Mouse (Mus musculus): Measurements from ENCODE around the gene Srsf10. TPM values are rescaled to one million over a fixed set of nuclear protein-coding genes. Genes with fewer than 3 reads are reported as not detected.

Srsf10 gene
- polyA plus RNA-seq, 1 experiment from 2014 or later: 228 TPM

- Histone ChIP-seq H3K36me3 (ENCODE audit: control insufficient read depth, insufficient read depth, low read length) (no peaks in the 10 kb centered on the region), H3K4me1 (ENCODE audit: control insufficient read depth, insufficient read depth, low read length) (peaks cover 9% of the 10 kb centered on the region), H3K9me3 (ENCODE audit: control insufficient read depth, low read length) (no peaks in the 10 kb centered on the region), H3K4me2 (ENCODE audit: low read depth, low read length) (no peak overlapping the region), H3K27me3 (ENCODE audit: control insufficient read depth, insufficient read depth, low read length) (no peaks in the 10 kb centered on the region), H3K4me3 (ENCODE audit: low read depth, low read length) (no peak overlapping the region), H3K27ac (ENCODE audit: low read depth, low read length) (no peak overlapping the region), H3K9ac (replicated peaks; ENCODE audit: low read depth, low read length) (no peak overlapping the region)
- no peak for ATAC-seq (ENCODE audit: low read depth)
- 87% methylated on average over 9 of the region's 9 CpGs for WGBS
These were observed 3.6 kb upstream of the Srsf10 start for GRCm38 (mm10) chr4:135851942-135852341.

GRCm38 (mm10) chr4:135853987-135854546 is 1.5 kb upstream of the Srsf10 start:
- Histone ChIP-seq H3K4me1 (ENCODE audit: control insufficient read depth, insufficient read depth, low read length) (peaks cover 23% of the 10 kb centered on the region), H3K27ac (ENCODE audit: low read depth, low read length) (0 out of 2 replicates have a peak overlapping the region, but pooled peaks have one; percentile 8), H3K9me3 (ENCODE audit: control insufficient read depth, low read length) (no peaks in the 10 kb centered on the region), H3K4me3 (ENCODE audit: low read depth, low read length) (no peak overlapping the region), H3K4me2 (ENCODE audit: low read depth, low read length) (no peak overlapping the region), H3K27me3 (ENCODE audit: control insufficient read depth, insufficient read depth, low read length) (no peaks in the 10 kb centered on the region), H3K36me3 (ENCODE audit: control insufficient read depth, insufficient read depth, low read length) (no peaks in the 10 kb centered on the region), H3K9ac (replicated peaks; ENCODE audit: low read depth, low read length) (no peak overlapping the region)
- 92% methylated on average over 14 of the region's 14 CpGs for WGBS
- no peak for ATAC-seq (ENCODE audit: low read depth)

- H3K4me1 ChIP-seq (ENCODE audit: control insufficient read depth, insufficient read depth, low read length): peaks cover 28% of the 10 kb centered on the region
- H3K27me3 ChIP-seq (ENCODE audit: control insufficient read depth, insufficient read depth, low read length): no peaks in the 10 kb centered on the region
- peak overlapping the region; percentile 68; the same call in 1 of the 2 replicates for H3K4me2 ChIP-seq (ENCODE audit: low read depth, low read length)
- no peak for ATAC-seq (ENCODE audit: low read depth)
- H3K9me3 ChIP-seq (ENCODE audit: control insufficient read depth, low read length): no peaks in the 10 kb centered on the region
- H3K36me3 ChIP-seq (ENCODE audit: control insufficient read depth, insufficient read depth, low read length): no peaks in the 10 kb centered on the region
- no peak overlapping the region for H3K4me3 ChIP-seq (ENCODE audit: low read depth, low read length)
- H3K27ac ChIP-seq (ENCODE audit: low read depth, low read length): peak overlapping the region; percentile 97
- H3K9ac ChIP-seq (replicated peaks; ENCODE audit: low read depth, low read length): no peak overlapping the region
- WGBS: 72% methylated on average over 11 of the region's 11 CpGs
These were observed 917 bp upstream of the Srsf10 start for GRCm38 (mm10) chr4:135854630-135855029.

GRCm38 (mm10) chr4:135855080-135855479 is 467 bp upstream of the Srsf10 start:
- Histone ChIP-seq H3K27me3 (ENCODE audit: control insufficient read depth, insufficient read depth, low read length) (no peaks in the 10 kb centered on the region), H3K36me3 (ENCODE audit: control insufficient read depth, insufficient read depth, low read length) (no peaks in the 10 kb centered on the region), H3K4me1 (ENCODE audit: control insufficient read depth, insufficient read depth, low read length) (peaks cover 30% of the 10 kb centered on the region), H3K4me2 (ENCODE audit: low read depth, low read length) (peak overlapping the region; percentile 68), H3K9me3 (ENCODE audit: control insufficient read depth, low read length) (no peaks in the 10 kb centered on the region), H3K4me3 (ENCODE audit: low read depth, low read length) (peak overlapping the region; percentile 93), H3K27ac (ENCODE audit: low read depth, low read length) (peak overlapping the region; percentile 97), H3K9ac (replicated peaks; ENCODE audit: low read depth, low read length) (peak overlapping the region; percentile 62)
- 3% methylated on average over 6 of the region's 6 CpGs for WGBS
- peak; percentile 15; the same call in 1 of the 2 replicates for ATAC-seq (ENCODE audit: low read depth)

- Histone ChIP-seq H3K9me3 (ENCODE audit: control insufficient read depth, low read length) (no peaks in the 10 kb centered on the region), H3K9ac (replicated peaks; ENCODE audit: low read depth, low read length) (peak overlapping the region; percentile 86), H3K4me1 (ENCODE audit: control insufficient read depth, insufficient read depth, low read length) (peaks cover 25% of the 10 kb centered on the region), H3K27ac (ENCODE audit: low read depth, low read length) (peak overlapping the region; percentile 97), H3K27me3 (ENCODE audit: control insufficient read depth, insufficient read depth, low read length) (no peaks in the 10 kb centered on the region), H3K4me2 (ENCODE audit: low read depth, low read length) (peak overlapping the region; percentile 76), H3K4me3 (ENCODE audit: low read depth, low read length) (peak overlapping the region; percentile 93), H3K36me3 (ENCODE audit: control insufficient read depth, insufficient read depth, low read length) (no peaks in the 10 kb centered on the region)
- peak; percentile 79 for ATAC-seq (ENCODE audit: low read depth)
- WGBS: under 1% methylated on average over 67 of the region's 91 CpGs
These were observed 910 bp downstream of the Srsf10 start for GRCm38 (mm10) chr4:135856223-135857091.

GRCm38 (mm10) chr4:135857597-135858186 is 2.1 kb downstream of the Srsf10 start:
- peak overlapping the region; percentile 93 for H3K4me3 ChIP-seq (ENCODE audit: low read depth, low read length)
- H3K4me1 ChIP-seq (ENCODE audit: control insufficient read depth, insufficient read depth, low read length): peaks cover 25% of the 10 kb centered on the region
- H3K27ac ChIP-seq (ENCODE audit: low read depth, low read length): no peak overlapping the region
- H3K4me2 ChIP-seq (ENCODE audit: low read depth, low read length): peak overlapping the region; percentile 76
- WGBS: 15% methylated on average over 7 of the region's 7 CpGs
- peak overlapping the region; percentile 86; the same call in 1 of the 2 replicates for H3K9ac ChIP-seq (replicated peaks; ENCODE audit: low read depth, low read length)
- no peaks in the 10 kb centered on the region for H3K9me3 ChIP-seq (ENCODE audit: control insufficient read depth, low read length)
- no peaks in the 10 kb centered on the region for H3K36me3 ChIP-seq (ENCODE audit: control insufficient read depth, insufficient read depth, low read length)
- no peak for ATAC-seq (ENCODE audit: low read depth)
- no peaks in the 10 kb centered on the region for H3K27me3 ChIP-seq (ENCODE audit: control insufficient read depth, insufficient read depth, low read length)

GRCm38 (mm10) chr4:135868996-135869395 is 13.4 kb downstream of the Srsf10 start:
- ATAC-seq (ENCODE audit: low read depth): no peak
- no peak overlapping the region for H3K9ac ChIP-seq (replicated peaks; ENCODE audit: low read depth, low read length)
- peaks cover 20% of the 10 kb centered on the region for H3K4me1 ChIP-seq (ENCODE audit: control insufficient read depth, insufficient read depth, low read length)
- H3K4me2 ChIP-seq (ENCODE audit: low read depth, low read length): no peak overlapping the region
- no peak overlapping the region for H3K4me3 ChIP-seq (ENCODE audit: low read depth, low read length)
- no peaks in the 10 kb centered on the region for H3K9me3 ChIP-seq (ENCODE audit: control insufficient read depth, low read length)
- whole genome bisulfite sequencing: 74% methylated on average over 2 of the region's 2 CpGs
- H3K27ac ChIP-seq (ENCODE audit: low read depth, low read length): no peak overlapping the region
- H3K36me3 ChIP-seq (ENCODE audit: control insufficient read depth, insufficient read depth, low read length): peaks cover 16% of the 10 kb centered on the region
- no peaks in the 10 kb centered on the region for H3K27me3 ChIP-seq (ENCODE audit: control insufficient read depth, insufficient read depth, low read length)

- Histone ChIP-seq H3K9ac (replicated peaks; ENCODE audit: low read depth, low read length) (no peak overlapping the region), H3K27me3 (ENCODE audit: control insufficient read depth, insufficient read depth, low read length) (no peaks in the 10 kb centered on the region), H3K4me3 (ENCODE audit: low read depth, low read length) (no peak overlapping the region), H3K4me1 (ENCODE audit: control insufficient read depth, insufficient read depth, low read length) (peaks cover 24% of the 10 kb centered on the region), H3K36me3 (ENCODE audit: control insufficient read depth, insufficient read depth, low read length) (peaks cover 16% of the 10 kb centered on the region), H3K4me2 (ENCODE audit: low read depth, low read length) (peak overlapping the region; percentile 33; the same call in 1 of the 2 replicates), H3K9me3 (ENCODE audit: control insufficient read depth, low read length) (no peaks in the 10 kb centered on the region), H3K27ac (ENCODE audit: low read depth, low read length) (no peak overlapping the region)
- no peak for ATAC-seq (ENCODE audit: low read depth)
- 35% methylated on average over 2 of the region's 2 CpGs for WGBS
These were observed 14.9 kb downstream of the Srsf10 start for GRCm38 (mm10) chr4:135870227-135871023.
